Mouse (Mus musculus): ENCODE measurements around the gene Siah1b. TPM values are rescaled to one million over a fixed set of nuclear protein-coding genes. Genes with fewer than 3 reads are reported as not detected.

Siah1b gene
- 1 to 10 TPM; 1.4 to 2.1 TPM for polyA plus RNA-seq (2017; shearing (Covaris generic))

- peak; percentile 94 for ATAC-seq
Measured at GRCm38 (mm10) chrX:164076040-164076775, at the start of gene Siah1b. TSS of gene Siah1b (minus strand) at chrX:164076493.

- no peak for ATAC-seq
Measured at GRCm38 (mm10) chrX:164123942-164124341, 47.6 kb upstream of the Siah1b start.

GRCm38 (mm10) chrX:164113744-164114143 is 37.5 kb upstream of the Siah1b start:
- ATAC-seq = no peak

- ATAC-seq = no peak
Measured at GRCm38 (mm10) chrX:164111146-164111545, 34.9 kb upstream of the Siah1b start.

GRCm38 (mm10) chrX:164102656-164103055 is 26.4 kb upstream of the Siah1b start:
- no peak for ATAC-seq

GRCm38 (mm10) chrX:164102198-164102597 is 25.9 kb upstream of the Siah1b start:
- ATAC-seq = no peak

- no peak for ATAC-seq
Measured at GRCm38 (mm10) chrX:164101483-164101882, 25.2 kb upstream of the Siah1b start.

- no peak for ATAC-seq
Measured at GRCm38 (mm10) chrX:164095838-164096237, 19.5 kb upstream of the Siah1b start.

GRCm38 (mm10) chrX:164093435-164093834 is 17.1 kb upstream of the Siah1b start:
- no peak for ATAC-seq

- no peak for ATAC-seq
Measured at GRCm38 (mm10) chrX:164092300-164093169, 16.2 kb upstream of the Siah1b start.

GRCm38 (mm10) chrX:164089916-164090315 is 13.6 kb upstream of the Siah1b start:
- ATAC-seq = no peak

GRCm38 (mm10) chrX:164088582-164088981 is 12.3 kb upstream of the Siah1b start, which contains the start of gene Cltrn:
TSS of gene Cltrn (plus strand) at chrX:164088830.
- no peak for ATAC-seq

GRCm38 (mm10) chrX:164082030-164082429 is 5.7 kb upstream of the Siah1b start:
- ATAC-seq = no peak

GRCm38 (mm10) chrX:164068968-164069367 is 7.3 kb downstream of the Siah1b start:
- ATAC-seq = no peak

- ATAC-seq = peak; percentile 87
Measured at GRCm38 (mm10) chrX:164066185-164066584, 10.1 kb downstream of the Siah1b start.

- no peak for ATAC-seq
Measured at GRCm38 (mm10) chrX:164059070-164059469, 17.2 kb downstream of the Siah1b start.

- no peak for ATAC-seq
Measured at GRCm38 (mm10) chrX:164058523-164058922, 17.8 kb downstream of the Siah1b start.

GRCm38 (mm10) chrX:164055726-164056125 is 20.6 kb downstream of the Siah1b start:
- no peak for ATAC-seq

- ATAC-seq = no peak
Measured at GRCm38 (mm10) chrX:164046736-164047135, 29.6 kb downstream of the Siah1b start.

- ATAC-seq = no peak
Measured at GRCm38 (mm10) chrX:164042069-164042468, 34.2 kb downstream of the Siah1b start.

- no peak for ATAC-seq
Measured at GRCm38 (mm10) chrX:164038882-164039281, 37.4 kb downstream of the Siah1b start.

- no peak for ATAC-seq
Measured at GRCm38 (mm10) chrX:164035931-164036330, 40.4 kb downstream of the Siah1b start.

GRCm38 (mm10) chrX:164035401-164035800 is 40.9 kb downstream of the Siah1b start:
- no peak for ATAC-seq

- no peak for ATAC-seq
Measured at GRCm38 (mm10) chrX:164032526-164032925, 43.8 kb downstream of the Siah1b start.

Measured in CD4-positive, CD25-positive, alpha-beta regulatory T cell, adult 4 months (primary cell).